Mouse (Mus musculus) forebrain, embryonic 16.5 days (tissue): ENCODE results near the gene Vdac1. TPM values are rescaled to one million over a fixed set of nuclear protein-coding genes. Genes with fewer than 3 reads are reported as not detected.

Experiments used
- ATAC-seq: fragments of 200-750 bp; cut with Nextera tagmentation; 2 replicates; pipeline ENCODE4 v1.8.0; 2017; ENCODE audit warnings: mild to moderate bottlenecking, moderate library complexity
- H3K27ac ChIP-seq: fragments of 300-500 bp; sonication (generic); 2 replicates; pipeline ENCODE4 v1.5.1; 2014; ENCODE audit warnings: low read length, control low read depth
- H3K27me3 ChIP-seq: fragments of 300-500 bp; sonication (generic); replicated peaks from 2 replicates; pipeline ENCODE4 v1.6.1; 2014; ENCODE audit warnings: low read length; ENCODE audit not compliant: control insufficient read depth, insufficient read depth
- H3K36me3 ChIP-seq: fragments of 300-500 bp; sonication (generic); 2 replicates; pipeline ENCODE4 v1.6.1; 2014; ENCODE audit not compliant: control insufficient read depth, insufficient read depth
- H3K4me1 ChIP-seq: fragments of 300-500 bp; sonication (generic); replicated peaks from 2 replicates; pipeline ENCODE4 v1.6.1; 2014; ENCODE audit warnings: low read length; ENCODE audit not compliant: control insufficient read depth, insufficient read depth
- H3K4me2 ChIP-seq: fragments of 300-500 bp; sonication (generic); 2 replicates; pipeline ENCODE4 v1.6.1; 2014; ENCODE audit warnings: mild to moderate bottlenecking, low read length, control low read depth
- H3K4me3 ChIP-seq: fragments of 300-500 bp; sonication (generic); replicated peaks from 2 replicates; pipeline ENCODE4 v1.5.1; 2014; ENCODE audit warnings: mild to moderate bottlenecking, low read length, control low read depth
- H3K9ac ChIP-seq: fragments of 300-500 bp; sonication (generic); replicated peaks from 2 replicates; pipeline ENCODE4 v1.6.1; 2014; ENCODE audit warnings: low read depth, low read length, control low read depth
- H3K9me3 ChIP-seq: fragments of 300-500 bp; sonication (generic); 2 replicates; pipeline ENCODE4 v1.6.1; 2016; ENCODE audit warnings: low read length; ENCODE audit not compliant: control insufficient read depth
- WGBS: fragments of 180-500 bp; shearing (Covaris S2); extraction: QIAGEN DNeasy Blood & Tissue Kit; methylation state at CpG from one replicate; pipeline ENCODE4 v1.1.7; 2014; 5-methylcytosine and 5-hydroxymethylcytosine counted together
- polyA plus RNA-seq: library from polyadenylated mRNA; unstranded; fragments of >200 nt; fragmentation: Nextera tagmentation; extraction: Ambion mirVana; gene quantifications from 2 replicates; pipeline ENCODE4 v1.2.1, GENCODE M21; 2015

The Vdac1 gene
- polyA plus RNA-seq, 1 experiment from 2014 or later, result 341 TPM

- Histone ChIP-seq H3K9me3 (peaks cover 2% of the 10 kb centered on the region; the same call in 1 of the 2 replicates), H3K4me1 (no peaks in the 10 kb centered on the region), H3K36me3 (no peaks in the 10 kb centered on the region), H3K9ac (no peak overlapping the region), H3K27ac (no peak overlapping the region), H3K4me3 (no peak overlapping the region), H3K4me2 (no peak overlapping the region), H3K27me3 (no peaks in the 10 kb centered on the region)
- WGBS, result 13% methylated on average over 10 of the region's 10 CpGs
- ATAC-seq, result no peak
Observed at GRCm38 (mm10) chr11:52437123-52437522, 76.5 kb downstream of the Vdac1 start.

Other genes starting within 250 kb of the Vdac1 start
- gene Olfr1373, start 215.3 kb upstream of the Vdac1 start, polyA plus RNA-seq, result not detected in 2 replicates
- gene Olfr1371, start 146.9 kb upstream of the Vdac1 start, polyA plus RNA-seq, result not detected in 2 replicates
- gene Skp1a, start 128.9 kb upstream of the Vdac1 start, polyA plus RNA-seq, result 1,143 and 1,208 TPM in 2 replicates
- 2.7 and 4.8 TPM in 2 replicates for gene Tcf7, start 77.8 kb upstream of the Vdac1 start, polyA plus RNA-seq
- gene 9530068E07Rik, start 35.6 kb downstream of the Vdac1 start, polyA plus RNA-seq, result 116 and 124 TPM in 2 replicates